Mouse (Mus musculus) fat pad, adult 2 months (tissue): ENCODE measurements around the gene Nfe2.

ENCODE experiments used
- DNase-seq: peaks from one replicate; pipeline ENCODE4 v3.0.0-alpha.2; 2011; ENCODE audit warnings: low read depth, low spot score; ENCODE audit errors: extremely low read depth

Nfe2 gene

GRCm38 (mm10) chr15:103221386-103221785 is 36.8 kb downstream of the Nfe2 start:
- no peak for DNase-seq

GRCm38 (mm10) chr15:103220785-103221184 is 37.4 kb downstream of the Nfe2 start:
- no peak for DNase-seq

GRCm38 (mm10) chr15:103216052-103216451 is 42.2 kb downstream of the Nfe2 start:
- no peak for DNase-seq

- no peak for DNase-seq
Measured at GRCm38 (mm10) chr15:103214971-103215907, 43.0 kb downstream of the Nfe2 start.

GRCm38 (mm10) chr15:103214149-103214548 is 44.1 kb downstream of the Nfe2 start:
- DNase-seq, result no peak

DNA sequence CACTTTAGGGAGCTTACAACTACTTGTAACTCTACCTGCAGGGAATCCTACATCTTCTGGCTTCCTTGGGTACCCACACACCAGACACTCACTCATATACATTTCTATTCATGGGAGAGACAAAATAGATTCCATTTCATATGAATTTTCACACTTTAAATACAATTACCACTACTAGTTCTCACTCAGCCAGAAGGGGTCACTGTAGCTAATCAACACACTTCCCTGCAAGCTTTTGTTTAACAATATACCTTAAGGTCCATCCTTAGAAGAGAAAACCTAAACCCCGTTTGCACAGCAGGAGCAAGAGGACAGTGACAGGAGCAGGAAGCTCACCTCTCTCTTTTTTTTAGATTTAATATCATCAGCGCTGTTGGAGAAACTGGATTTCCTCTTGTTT is 53.0 kb downstream of the Nfe2 start:
- DNase-seq, result no peak

- DNase-seq, result no peak
Measured at GRCm38 (mm10) chr15:103202088-103202793, 56.0 kb downstream of the Nfe2 start.
